Mouse (Mus musculus) heart, postnatal 0 days (tissue): ENCODE data around the gene Prkag2.

Experiments
- CTCF ChIP-seq: IDR thresholded peaks from 2 replicates; pipeline ENCODE4 v1.5.1; 2016; ENCODE audit warnings: antibody characterized with exemption, control low read depth, low read depth
- EP300 ChIP-seq: IDR thresholded peaks from 2 replicates; pipeline ENCODE4 v1.6.1; 2016; ENCODE audit warnings: antibody characterized with exemption, low read depth

DNA sequence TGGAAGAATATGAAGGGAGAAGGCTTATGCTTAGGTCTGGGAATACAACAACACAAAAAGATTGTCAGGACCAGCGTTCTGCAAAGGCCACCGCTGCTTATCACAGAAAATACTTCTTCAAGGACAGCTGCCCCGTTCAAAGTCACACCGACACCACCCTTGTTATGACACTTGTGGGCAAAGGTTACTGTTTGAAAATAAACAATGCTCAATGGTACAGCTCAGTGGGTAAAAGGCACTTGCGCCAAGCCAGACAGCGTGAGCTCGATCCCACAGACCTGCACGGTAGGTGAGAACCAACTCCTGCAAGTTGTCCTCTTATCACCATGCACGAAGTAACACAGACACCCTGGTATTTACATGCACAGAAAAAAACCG, 120.5 kb downstream of the Prkag2 start:
- TF ChIP-seq CTCF (no peak), EP300 (0 out of 2 replicates have a peak, but pooled peaks have one; percentile 30)
